Mouse (Mus musculus): ENCODE results near the gene Smr2.
"Not testable (repeated sequence)": the region's sequence is repeated elsewhere in the genome, so short reads cannot be mapped to it uniquely, and the experiment has no call there.

The Smr2 gene

GRCm38 (mm10) chr5:88086256-88086655 lies at the start of gene Smr2:
Smr2 (plus strand) TSS chr5:88086556.
- not testable (repeated sequence) for DNase-seq

GRCm38 (mm10) chr5:88111430-88111829 lies 25.1 kb downstream of the Smr2 start, which contains the start of gene Gm11116:
Gm11116 (minus strand) TSS chr5:88111530.
- no peak for DNase-seq

GRCm38 (mm10) chr5:88153999-88154398 lies 67.6 kb downstream of the Smr2 start, which contains the start of gene Gm11115:
Gm11115 (minus strand) TSS chr5:88154099.
- no peak for DNase-seq
